Mouse (Mus musculus) bone marrow macrophage, adult 2 months (primary cell): ENCODE data around the gene Kcnip3.

Experiments used
- CTCF ChIP-seq: IDR thresholded peaks from 2 replicates; pipeline ENCODE4 v1.5.1; 2012; ENCODE audit warnings: low read depth, mild to moderate bottlenecking, low read length, moderate library complexity
- POLR2A ChIP-seq: IDR thresholded peaks from 2 replicates; pipeline ENCODE4 v1.6.1; 2012; ENCODE audit warnings: mild to moderate bottlenecking, low read depth, low read length, borderline replicate concordance

DNA sequence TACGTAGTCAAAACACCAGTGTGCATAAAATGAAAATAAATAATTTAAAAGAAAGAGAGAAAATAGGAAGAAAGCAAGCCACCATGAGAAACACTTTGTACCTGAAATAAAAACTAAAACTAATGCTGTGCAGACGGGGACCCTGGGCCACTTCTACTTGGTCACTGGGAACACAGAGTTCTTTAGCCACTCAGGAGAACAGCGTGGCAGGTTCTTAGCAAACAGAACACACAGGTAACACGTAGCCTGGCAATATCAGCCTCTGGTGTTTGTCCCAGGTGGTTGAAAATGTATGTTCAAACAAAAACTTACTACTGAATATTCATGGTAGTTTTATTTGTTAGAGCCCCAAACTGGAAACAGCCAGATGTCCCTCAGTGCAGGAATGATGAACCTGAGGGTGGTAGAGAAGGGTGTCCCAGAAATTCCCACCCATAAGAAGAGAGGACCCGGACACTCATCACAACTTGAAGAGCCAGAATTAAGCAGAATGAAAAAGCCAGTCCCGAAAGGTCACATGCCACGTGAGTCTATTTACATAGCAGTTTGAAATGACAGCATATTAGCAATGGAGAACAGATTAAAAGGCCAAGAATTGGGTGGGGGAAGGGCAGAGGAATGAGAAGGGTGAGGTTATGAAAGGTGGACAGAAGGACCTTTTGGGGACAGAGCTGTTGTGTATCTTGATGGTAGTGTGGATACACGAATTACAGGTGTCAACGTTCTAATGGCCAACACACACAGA lies 7.3 kb downstream of the Kcnip3 start:
- no peak for TF ChIP-seq POLR2A
- no peak for TF ChIP-seq CTCF
